Mouse (Mus musculus): ENCODE results near the gene E2f1.

DNA sequence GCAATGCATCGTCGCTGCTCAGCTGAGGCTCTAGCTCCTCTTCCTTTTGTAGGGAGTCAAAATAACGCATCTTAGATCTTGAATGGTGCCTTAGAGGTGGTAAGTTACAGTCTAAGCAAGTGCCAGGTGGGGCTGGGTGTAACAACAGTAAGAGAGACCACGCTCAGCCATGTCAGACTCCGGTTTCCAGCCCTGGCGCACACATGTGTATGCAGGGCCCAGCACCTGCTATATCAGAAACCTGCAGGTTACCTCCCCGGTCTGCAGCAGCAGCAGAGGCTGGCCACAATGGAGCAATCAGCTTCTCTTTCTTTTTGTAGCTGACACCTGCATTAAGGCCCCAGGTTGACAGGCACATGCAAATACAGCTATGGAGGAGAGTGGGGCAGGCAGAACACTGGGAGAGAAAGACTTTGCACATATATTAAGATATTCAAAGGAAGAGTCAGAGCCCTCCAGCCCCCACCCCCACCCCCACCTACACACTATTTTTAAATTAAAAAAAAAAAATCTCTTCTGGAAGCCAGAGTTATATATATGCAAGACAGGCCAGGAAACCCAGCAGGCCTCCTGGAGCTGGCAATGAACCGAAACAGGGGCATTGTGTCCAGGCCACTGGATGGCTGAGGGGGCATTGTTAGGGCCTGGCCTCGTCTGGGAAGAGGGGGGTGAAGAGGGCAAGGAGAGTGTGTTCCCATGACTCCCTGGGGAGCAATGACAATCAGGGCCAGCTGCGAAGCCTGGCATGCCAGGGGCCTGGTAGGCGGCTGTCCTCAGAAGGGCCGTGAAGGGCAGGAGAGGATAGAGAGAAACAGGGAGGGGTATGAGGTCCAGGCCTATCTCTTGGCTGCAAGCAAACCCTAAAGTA is 7.4 kb upstream of the E2f1 start:
- TF ChIP-seq CTCF (IDR thresholded peaks at IDR 0.05; ENCODE audit: low read depth, low read length) (no peak), POLR2A (IDR thresholded peaks at IDR 0.05; ENCODE audit: borderline replicate concordance, low read depth, low read length) (no peak)

Measured in bone marrow macrophage, adult 2 months (primary cell).